Mouse (Mus musculus): ENCODE measurements around the gene Cox4i1.

DNA sequence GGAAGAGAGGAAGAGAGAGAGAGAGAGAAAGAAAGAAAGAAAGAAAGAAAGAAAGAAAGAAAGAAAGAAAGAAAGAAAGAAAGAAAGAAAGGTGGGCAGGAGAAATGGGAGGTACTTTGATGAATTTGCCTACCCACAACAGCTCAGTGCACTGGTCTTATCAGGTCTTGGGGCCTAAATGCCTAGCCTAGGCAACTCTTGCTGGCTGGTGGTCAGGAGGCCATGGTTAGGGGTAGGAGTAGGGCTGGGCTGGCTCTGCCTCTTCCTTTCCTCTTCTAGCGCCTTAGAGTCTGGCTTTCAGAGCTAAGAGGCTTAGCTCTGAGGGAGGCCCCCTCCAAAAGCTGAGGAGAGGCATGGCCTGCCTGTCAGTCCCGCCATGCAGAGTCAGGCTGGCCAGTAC is 44.4 kb upstream of the Cox4i1 start:
- TF ChIP-seq CTCF (conservative IDR thresholded peaks at IDR 0.05; ENCODE audit: insufficient read depth, insufficient read length, low read depth, low read length), result no peak
- TF ChIP-seq POLR2A (IDR thresholded peaks at IDR 0.05; ENCODE audit: low read depth, low read length), result no peak

Measured in kidney, adult 2 months (tissue).